Mouse (Mus musculus): Measurements from ENCODE around the gene Gdpd3. TPM values are rescaled to one million over a fixed set of nuclear protein-coding genes. Genes with fewer than 3 reads are reported as not detected.
A peak's percentile ranks its signal among the peaks of the same experiment; 100 is the strongest.

The Gdpd3 gene
- polyA plus RNA-seq, 1 experiment from 2014 or later: 2.1 TPM

GRCm38 (mm10) chr7:126758539-126758938 lies 7.6 kb upstream of the Gdpd3 start:
- Histone ChIP-seq H3K9me3 (ENCODE audit: control insufficient read depth, low read length) (no peaks in the 10 kb centered on the region), H3K4me3 (ENCODE audit: low read length) (no peak overlapping the region), H3K27me3 (replicated peaks; ENCODE audit: control insufficient read depth, insufficient read depth, low read length) (no peaks in the 10 kb centered on the region), H3K9ac (ENCODE audit: low read depth, low read length) (no peak overlapping the region), H3K27ac (ENCODE audit: low read length) (no peak overlapping the region; the same call in 1 of the 2 replicates), H3K4me1 (ENCODE audit: control insufficient read depth, insufficient read depth, low read length) (peaks cover 35% of the 10 kb centered on the region), H3K4me2 (ENCODE audit: low read depth, low read length) (no peak overlapping the region), H3K36me3 (ENCODE audit: control insufficient read depth, insufficient read depth, low read length) (peaks cover 3% of the 10 kb centered on the region)
- no peak for ATAC-seq
- WGBS: 65% methylated on average over 7 of the region's 7 CpGs

DNA sequence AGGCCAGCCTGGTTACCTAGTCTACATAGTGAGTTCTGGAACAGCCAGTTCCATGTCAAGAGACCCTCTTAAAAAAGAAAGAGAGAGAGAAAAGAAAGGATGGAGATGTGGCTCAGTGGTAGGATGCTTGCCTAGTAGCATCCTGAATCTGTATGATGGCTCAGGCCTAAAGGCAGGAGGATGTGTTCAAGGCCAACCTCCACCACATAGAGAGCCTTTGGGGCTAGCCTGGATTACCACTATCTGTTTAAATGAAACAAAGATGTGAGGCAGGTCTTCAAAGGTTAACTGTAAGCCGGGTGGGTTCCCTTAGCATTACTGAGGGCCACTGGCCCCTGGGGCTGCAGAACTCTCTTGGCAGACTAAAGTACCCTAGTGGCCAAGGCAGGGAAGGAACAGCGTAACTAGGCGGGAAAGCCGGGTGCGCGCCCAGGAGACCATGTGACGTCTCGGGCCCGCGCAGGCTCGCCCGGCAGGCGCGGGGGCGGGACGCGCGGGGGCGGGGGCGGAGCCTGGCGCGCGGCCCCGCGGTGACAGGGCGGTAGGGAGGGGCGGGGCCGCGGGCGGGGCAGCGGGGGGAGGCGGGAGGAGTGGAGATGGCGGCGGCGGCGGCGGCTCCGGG lies 7.0 kb upstream of the Gdpd3 start, which contains the start of gene Mapk3:
TSS of gene Mapk3 (plus strand) at position 552 of the 622 bp plus-strand sequence.
- H3K9ac ChIP-seq (ENCODE audit: low read depth, low read length): peak within 1 kb of the TSS; percentile 88
- no peaks in the 10 kb centered on the region for H3K9me3 ChIP-seq (ENCODE audit: control insufficient read depth, low read length)
- no peaks in the 10 kb centered on the region for H3K27me3 ChIP-seq (replicated peaks; ENCODE audit: control insufficient read depth, insufficient read depth, low read length)
- H3K4me1 ChIP-seq (ENCODE audit: control insufficient read depth, insufficient read depth, low read length): peaks cover 35% of the 10 kb centered on the region
- H3K4me2 ChIP-seq (ENCODE audit: low read depth, low read length): peak within 1 kb of the TSS; percentile 78
- WGBS: under 1% methylated on average over 26 of the region's 38 CpGs
- peak within 1 kb of the TSS; percentile 99 for H3K27ac ChIP-seq (ENCODE audit: low read length)
- H3K4me3 ChIP-seq (ENCODE audit: low read length): peak within 1 kb of the TSS; percentile 67
- ATAC-seq: peak; percentile 57
- peaks cover 7% of the 10 kb centered on the region for H3K36me3 ChIP-seq (ENCODE audit: control insufficient read depth, insufficient read depth, low read length)

GRCm38 (mm10) chr7:126759672-126760390 lies 6.3 kb upstream of the Gdpd3 start:
- Histone ChIP-seq H3K4me2 (ENCODE audit: low read depth, low read length) (peak overlapping the region; percentile 78), H3K27ac (ENCODE audit: low read length) (peak overlapping the region; percentile 99)
- peak; percentile 41 for ATAC-seq

GRCm38 (mm10) chr7:126760391-126760802 lies 5.7 kb upstream of the Gdpd3 start:
- Histone ChIP-seq H3K9me3 (ENCODE audit: control insufficient read depth, low read length) (no peaks in the 10 kb centered on the region), H3K4me1 (ENCODE audit: control insufficient read depth, insufficient read depth, low read length) (peaks cover 30% of the 10 kb centered on the region), H3K4me2 (ENCODE audit: low read depth, low read length) (peak overlapping the region; percentile 78), H3K4me3 (ENCODE audit: low read length) (peak overlapping the region; percentile 67), H3K27ac (ENCODE audit: low read length) (peak overlapping the region; percentile 99), H3K36me3 (ENCODE audit: control insufficient read depth, insufficient read depth, low read length) (peaks cover 18% of the 10 kb centered on the region), H3K9ac (ENCODE audit: low read depth, low read length) (peak overlapping the region; percentile 88), H3K27me3 (replicated peaks; ENCODE audit: control insufficient read depth, insufficient read depth, low read length) (no peaks in the 10 kb centered on the region)
- WGBS: 12% methylated on average over 3 of the region's 3 CpGs
- peak; percentile 70 for ATAC-seq

More at GRCm38 (mm10) chr7:126759672-126760390, 6.3 kb upstream of the Gdpd3 start:
- Histone ChIP-seq H3K9me3 (ENCODE audit: control insufficient read depth, low read length) (no peaks in the 10 kb centered on the region), H3K36me3 (ENCODE audit: control insufficient read depth, insufficient read depth, low read length) (peaks cover 13% of the 10 kb centered on the region), H3K9ac (ENCODE audit: low read depth, low read length) (peak overlapping the region; percentile 88), H3K4me3 (ENCODE audit: low read length) (peak overlapping the region; percentile 67), H3K4me1 (ENCODE audit: control insufficient read depth, insufficient read depth, low read length) (peaks cover 32% of the 10 kb centered on the region), H3K27me3 (replicated peaks; ENCODE audit: control insufficient read depth, insufficient read depth, low read length) (no peaks in the 10 kb centered on the region)
- WGBS: 1% methylated on average over 23 of the region's 24 CpGs

DNA sequence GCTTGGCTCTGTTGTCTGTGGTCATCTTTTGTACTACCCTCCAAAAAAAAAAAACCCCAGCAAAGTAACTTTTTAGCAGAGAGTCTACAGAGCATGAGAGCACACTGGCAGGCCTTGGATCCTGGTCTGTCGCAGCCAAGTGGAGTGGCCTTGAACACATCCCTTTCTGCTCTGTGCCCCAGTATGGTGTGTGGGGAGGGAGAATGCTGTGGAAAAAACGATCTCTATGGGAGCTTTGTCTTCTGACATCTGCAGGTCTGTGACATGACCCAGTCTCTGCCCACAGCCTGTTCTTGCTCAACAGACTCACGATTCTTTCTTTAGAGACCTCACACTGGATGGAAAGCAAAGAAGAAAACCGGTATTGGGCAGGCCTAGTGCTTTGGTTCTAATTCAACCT lies 5.2 kb upstream of the Gdpd3 start:
- WGBS: 23% methylated on average over 4 of the region's 4 CpGs
- peak overlapping the region; percentile 88 for H3K9ac ChIP-seq (ENCODE audit: low read depth, low read length)
- H3K4me2 ChIP-seq (ENCODE audit: low read depth, low read length): peak overlapping the region; percentile 78
- H3K27ac ChIP-seq (ENCODE audit: low read length): peak overlapping the region; percentile 99
- H3K27me3 ChIP-seq (replicated peaks; ENCODE audit: control insufficient read depth, insufficient read depth, low read length): no peaks in the 10 kb centered on the region
- H3K36me3 ChIP-seq (ENCODE audit: control insufficient read depth, insufficient read depth, low read length): peaks cover 23% of the 10 kb centered on the region
- no peak for ATAC-seq
- no peaks in the 10 kb centered on the region for H3K9me3 ChIP-seq (ENCODE audit: control insufficient read depth, low read length)
- H3K4me1 ChIP-seq (ENCODE audit: control insufficient read depth, insufficient read depth, low read length): peaks cover 35% of the 10 kb centered on the region
- H3K4me3 ChIP-seq (ENCODE audit: low read length): peak overlapping the region; percentile 67

GRCm38 (mm10) chr7:126761529-126762067 lies 4.5 kb upstream of the Gdpd3 start:
- Histone ChIP-seq H3K4me1 (ENCODE audit: control insufficient read depth, insufficient read depth, low read length) (peaks cover 39% of the 10 kb centered on the region), H3K27ac (ENCODE audit: low read length) (peak overlapping the region; percentile 99), H3K9ac (ENCODE audit: low read depth, low read length) (peak overlapping the region; percentile 88), H3K27me3 (replicated peaks; ENCODE audit: control insufficient read depth, insufficient read depth, low read length) (no peaks in the 10 kb centered on the region), H3K9me3 (ENCODE audit: control insufficient read depth, low read length) (no peaks in the 10 kb centered on the region), H3K36me3 (ENCODE audit: control insufficient read depth, insufficient read depth, low read length) (peaks cover 30% of the 10 kb centered on the region), H3K4me3 (ENCODE audit: low read length) (peak overlapping the region; percentile 67), H3K4me2 (ENCODE audit: low read depth, low read length) (peak overlapping the region; percentile 78)
- 40% methylated on average over 6 of the region's 6 CpGs for WGBS
- ATAC-seq: peak; percentile 39

DNA sequence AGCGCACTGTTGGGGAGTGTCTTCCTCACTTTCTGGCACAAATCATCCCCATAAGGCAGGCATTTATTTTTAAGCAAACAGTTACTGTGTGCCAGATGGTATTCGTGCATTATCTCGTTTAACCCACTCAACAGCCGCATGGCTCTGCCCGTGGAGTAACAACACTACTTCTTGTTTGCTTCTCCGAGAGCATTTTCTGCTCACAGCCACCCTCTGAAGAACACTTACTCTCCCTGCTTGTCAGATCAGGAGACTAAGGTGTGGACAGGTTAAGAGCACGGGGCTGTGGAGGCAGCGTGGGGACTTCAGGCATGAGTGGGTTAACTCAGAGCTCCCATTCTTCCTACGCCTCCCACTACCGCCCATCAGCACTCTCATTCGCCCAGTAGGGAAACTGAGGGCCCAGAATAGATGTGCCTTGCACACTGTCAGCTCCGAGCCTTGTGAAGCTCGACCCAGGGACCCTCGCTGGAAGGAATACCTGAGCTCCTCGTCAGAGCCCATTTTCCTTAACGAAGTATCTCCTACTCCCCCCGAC lies 3.6 kb upstream of the Gdpd3 start:
- peak overlapping the region; percentile 99; the same call in 1 of the 2 replicates for H3K27ac ChIP-seq (ENCODE audit: low read length)
- H3K36me3 ChIP-seq (ENCODE audit: control insufficient read depth, insufficient read depth, low read length): peaks cover 32% of the 10 kb centered on the region
- no peaks in the 10 kb centered on the region for H3K9me3 ChIP-seq (ENCODE audit: control insufficient read depth, low read length)
- no peaks in the 10 kb centered on the region for H3K27me3 ChIP-seq (replicated peaks; ENCODE audit: control insufficient read depth, insufficient read depth, low read length)
- H3K4me3 ChIP-seq (ENCODE audit: low read length): no peak overlapping the region; the same call in 1 of the 2 replicates
- peak overlapping the region; percentile 9 for H3K9ac ChIP-seq (ENCODE audit: low read depth, low read length)
- 53% methylated on average over 17 of the region's 17 CpGs for WGBS
- peak overlapping the region; percentile 78 for H3K4me2 ChIP-seq (ENCODE audit: low read depth, low read length)
- peaks cover 39% of the 10 kb centered on the region for H3K4me1 ChIP-seq (ENCODE audit: control insufficient read depth, insufficient read depth, low read length)
- no peak for ATAC-seq

DNA sequence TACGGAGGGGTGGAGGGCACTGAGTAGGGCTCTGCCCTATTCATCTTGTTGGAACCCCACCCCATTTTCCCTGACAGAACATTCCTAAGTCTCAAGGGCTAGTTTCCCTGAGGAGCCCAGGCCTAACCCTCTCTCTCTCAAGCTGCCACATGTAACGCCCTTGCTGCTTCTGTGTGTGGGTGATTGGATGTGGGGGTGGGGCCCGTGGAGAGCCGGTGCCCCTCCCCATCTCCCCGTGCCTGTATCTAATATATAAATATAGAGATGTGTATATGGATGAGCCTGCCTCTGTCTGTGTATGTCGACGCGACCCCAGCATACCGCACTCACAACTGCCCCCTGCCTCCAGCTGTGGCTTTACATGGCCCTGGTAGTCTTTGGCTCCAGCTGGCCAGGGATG lies 594 bp upstream of the Gdpd3 start:
- Histone ChIP-seq H3K4me3 (ENCODE audit: low read length) (no peak overlapping the region), H3K9ac (ENCODE audit: low read depth, low read length) (no peak overlapping the region), H3K4me2 (ENCODE audit: low read depth, low read length) (no peak overlapping the region), H3K36me3 (ENCODE audit: control insufficient read depth, insufficient read depth, low read length) (peaks cover 41% of the 10 kb centered on the region), H3K9me3 (ENCODE audit: control insufficient read depth, low read length) (no peaks in the 10 kb centered on the region), H3K4me1 (ENCODE audit: control insufficient read depth, insufficient read depth, low read length) (peaks cover 38% of the 10 kb centered on the region), H3K27me3 (replicated peaks; ENCODE audit: control insufficient read depth, insufficient read depth, low read length) (no peaks in the 10 kb centered on the region), H3K27ac (ENCODE audit: low read length) (no peak overlapping the region; the same call in 1 of the 2 replicates)
- no peak for ATAC-seq
- WGBS: 72% methylated on average over 9 of the region's 9 CpGs

GRCm38 (mm10) chr7:126767001-126767400 lies 867 bp downstream of the Gdpd3 start:
- Histone ChIP-seq H3K4me3 (ENCODE audit: low read length) (no peak overlapping the region), H3K9me3 (ENCODE audit: control insufficient read depth, low read length) (no peaks in the 10 kb centered on the region), H3K4me2 (ENCODE audit: low read depth, low read length) (no peak overlapping the region), H3K4me1 (ENCODE audit: control insufficient read depth, insufficient read depth, low read length) (peaks cover 23% of the 10 kb centered on the region), H3K9ac (ENCODE audit: low read depth, low read length) (no peak overlapping the region), H3K27me3 (replicated peaks; ENCODE audit: control insufficient read depth, insufficient read depth, low read length) (no peaks in the 10 kb centered on the region), H3K36me3 (ENCODE audit: control insufficient read depth, insufficient read depth, low read length) (peaks cover 41% of the 10 kb centered on the region), H3K27ac (ENCODE audit: low read length) (no peak overlapping the region)
- 88% methylated on average over 8 of the region's 8 CpGs for WGBS
- no peak for ATAC-seq
